Mouse (Mus musculus) liver, adult (tissue): ENCODE measurements around the gene Calb2.

Experiments
- GATA4 ChIP-seq: IDR thresholded peaks from 2 replicates; pipeline ENCODE4 v1.6.1; 2014; ENCODE audit warnings: mild to moderate bottlenecking, low read length; ENCODE audit not compliant: insufficient replicate concordance

The Calb2 gene

GRCm38 (mm10) chr8:110145538-110145937 lies 22.5 kb downstream of the Calb2 start:
- no peak for TF ChIP-seq GATA4

GRCm38 (mm10) chr8:110140770-110141169 lies 27.2 kb downstream of the Calb2 start:
- TF ChIP-seq GATA4: no peak

DNA sequence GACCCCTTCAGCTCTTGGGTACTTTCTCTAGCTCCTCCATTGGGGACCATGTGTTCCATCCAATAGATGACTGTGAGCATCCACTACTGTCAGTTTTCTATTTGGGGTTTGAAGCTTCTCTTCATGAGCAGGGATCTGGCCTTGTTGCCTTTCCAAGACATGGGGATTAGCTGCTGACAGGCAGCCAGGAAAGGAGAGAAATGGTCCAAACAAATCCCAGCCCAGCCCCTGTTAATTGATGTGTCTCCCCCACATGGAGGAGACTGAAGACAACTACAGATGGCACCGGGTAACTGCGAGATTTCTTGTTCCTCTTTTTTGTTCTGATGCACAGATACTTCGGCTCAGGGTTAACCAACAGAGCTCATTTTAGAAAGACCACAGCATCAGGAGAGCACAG lies 27.9 kb downstream of the Calb2 start:
- TF ChIP-seq GATA4: no peak

DNA sequence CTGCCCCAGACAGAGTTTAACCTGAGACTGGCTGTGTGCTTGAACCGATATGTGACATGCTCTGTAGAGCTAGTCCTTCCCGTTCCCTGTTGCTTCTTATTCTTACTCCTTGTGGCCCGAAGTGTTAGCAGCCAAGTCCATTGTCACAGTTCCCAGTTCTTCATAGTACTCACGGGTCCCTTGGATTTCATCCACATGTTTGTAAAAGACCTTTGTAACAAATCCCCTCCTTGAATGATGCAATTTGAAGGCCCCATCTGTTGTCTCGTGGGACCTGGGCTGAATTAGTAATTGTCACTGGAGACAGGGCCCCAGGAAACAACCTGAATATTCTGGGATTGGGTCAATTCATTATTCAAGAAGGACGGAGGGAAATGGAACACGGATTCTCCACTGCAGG lies 32.5 kb downstream of the Calb2 start:
- no peak for TF ChIP-seq GATA4

- no peak for TF ChIP-seq GATA4
Measured at GRCm38 (mm10) chr8:110134236-110134635, 33.8 kb downstream of the Calb2 start.

DNA sequence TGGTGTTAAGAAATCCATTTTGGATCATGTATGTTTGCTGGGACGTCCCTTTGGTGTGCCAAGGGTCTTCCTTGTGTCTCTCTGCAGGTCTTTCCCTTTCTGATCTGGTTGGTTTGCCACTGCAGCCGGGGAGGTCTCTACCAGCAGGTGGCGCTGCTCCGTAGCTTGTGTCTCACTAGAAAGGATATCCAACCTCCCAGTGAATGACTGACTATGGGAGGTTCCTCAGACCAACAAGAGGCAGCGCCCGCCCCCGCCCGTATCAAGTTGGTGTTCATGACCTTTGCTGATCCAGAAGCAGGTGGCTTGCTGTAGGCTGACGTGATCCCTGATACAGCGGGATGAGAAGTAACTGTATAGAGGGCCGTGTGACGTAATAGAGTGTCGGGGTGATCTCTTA lies 37.5 kb downstream of the Calb2 start:
- TF ChIP-seq GATA4: no peak

- no peak for TF ChIP-seq GATA4
Measured at GRCm38 (mm10) chr8:110119715-110120114, 48.3 kb downstream of the Calb2 start.

DNA sequence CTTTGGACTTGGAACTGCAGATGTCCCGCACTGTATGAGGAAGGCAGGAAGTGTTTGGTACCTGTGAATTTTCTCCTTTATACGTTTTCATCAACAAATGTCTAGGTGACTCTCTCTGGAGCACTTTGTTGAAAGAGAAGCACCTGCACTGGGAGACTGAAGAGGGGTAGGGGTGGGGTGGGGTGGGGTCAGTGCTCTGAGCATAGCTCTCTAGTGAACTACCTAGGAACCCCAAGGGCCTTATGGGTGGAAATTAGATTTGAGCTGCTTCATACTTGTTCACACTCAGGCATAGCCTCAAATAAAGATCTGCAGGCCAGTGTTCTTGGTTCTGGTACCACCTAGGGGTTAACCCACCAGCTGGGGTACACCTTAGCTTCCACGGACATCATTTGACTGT lies 65.4 kb downstream of the Calb2 start, which contains the start of gene Gm17720:
TSS of gene Gm17720 (minus strand) at position 101 of the 400 bp plus-strand sequence.
- no peak for TF ChIP-seq GATA4

- no peak for TF ChIP-seq GATA4
Measured at GRCm38 (mm10) chr8:110101676-110102075, 66.3 kb downstream of the Calb2 start.

DNA sequence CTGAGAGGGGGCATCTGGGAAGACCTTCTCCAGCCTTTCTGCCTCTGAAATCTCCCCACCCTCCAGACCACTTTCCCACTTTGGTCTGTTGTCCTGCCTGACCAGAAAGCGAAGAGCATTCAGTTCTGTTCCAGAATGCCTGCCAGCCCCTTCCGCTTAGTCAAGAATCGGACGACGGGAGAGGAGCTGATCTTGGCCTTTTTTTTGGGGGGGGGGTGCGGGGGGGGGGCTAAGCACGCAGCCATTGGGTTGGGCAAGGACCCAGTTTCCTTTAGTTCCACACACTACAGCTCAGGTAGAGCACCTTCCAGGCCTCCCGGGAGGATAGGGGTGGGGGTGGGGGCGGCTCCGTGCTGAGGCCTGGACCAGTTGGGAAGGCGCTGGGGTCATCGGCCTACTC lies 67.1 kb downstream of the Calb2 start, which contains the start of gene Gm21964:
TSS of gene Gm21964 (plus strand) at position 301 of the 400 bp plus-strand sequence.
- no peak for TF ChIP-seq GATA4

GRCm38 (mm10) chr8:110091869-110092268 lies 76.1 kb downstream of the Calb2 start:
- no peak for TF ChIP-seq GATA4
